Mouse (Mus musculus): Measurements from ENCODE around the gene Tram2.

Gene Tram2

GRCm38 (mm10) chr1:21023101-21023500, 55.9 kb downstream of the Tram2 start:
- in situ Hi-C loops (cut with MboI; ENCODE audit: low sequenced_read_pairs): no loop called here

GRCm38 (mm10) chr1:21014463-21014862, 64.6 kb downstream of the Tram2 start:
- in situ Hi-C loops (cut with MboI; ENCODE audit: low sequenced_read_pairs): no loop called here

DNA sequence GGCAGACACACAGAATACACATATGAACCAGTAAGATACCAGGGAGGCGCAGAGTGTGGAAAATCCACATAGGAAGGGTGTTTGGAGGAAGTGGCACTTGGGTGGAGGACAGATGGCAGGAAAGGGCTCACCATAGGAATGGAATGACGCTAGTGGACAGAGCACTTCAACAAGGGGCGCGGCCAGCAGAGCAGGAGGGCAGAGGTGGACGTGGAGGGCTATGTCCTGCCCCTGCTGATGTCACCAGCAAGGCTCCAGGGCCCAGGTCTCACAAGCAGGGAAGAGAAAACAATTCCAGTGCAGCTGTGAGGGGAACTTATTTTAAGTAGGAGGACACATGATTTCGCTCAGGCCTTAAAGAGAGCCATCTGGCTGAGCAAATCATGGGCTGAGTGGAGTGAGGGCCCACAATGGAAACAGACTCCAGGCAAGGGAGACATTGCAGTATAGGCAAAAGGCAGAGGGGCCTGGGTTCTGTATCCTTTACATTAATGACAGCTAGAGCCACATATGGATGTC, 68.7 kb downstream of the Tram2 start:
- in situ Hi-C loops (cut with MboI; ENCODE audit: low sequenced_read_pairs): no loop called here

GRCm38 (mm10) chr1:21008891-21009290, 70.1 kb downstream of the Tram2 start:
- in situ Hi-C loops (cut with MboI; ENCODE audit: low sequenced_read_pairs): no loop called here

- in situ Hi-C loops (cut with MboI; ENCODE audit: low sequenced_read_pairs): no loop called here
Observed at GRCm38 (mm10) chr1:21007941-21008701, 70.9 kb downstream of the Tram2 start.

GRCm38 (mm10) chr1:21006775-21007174, 72.3 kb downstream of the Tram2 start:
- in situ Hi-C loops (cut with MboI; ENCODE audit: low sequenced_read_pairs): no loop called here

GRCm38 (mm10) chr1:21004596-21004995, 74.4 kb downstream of the Tram2 start:
- in situ Hi-C loops (cut with MboI; ENCODE audit: low sequenced_read_pairs): no loop called here

DNA sequence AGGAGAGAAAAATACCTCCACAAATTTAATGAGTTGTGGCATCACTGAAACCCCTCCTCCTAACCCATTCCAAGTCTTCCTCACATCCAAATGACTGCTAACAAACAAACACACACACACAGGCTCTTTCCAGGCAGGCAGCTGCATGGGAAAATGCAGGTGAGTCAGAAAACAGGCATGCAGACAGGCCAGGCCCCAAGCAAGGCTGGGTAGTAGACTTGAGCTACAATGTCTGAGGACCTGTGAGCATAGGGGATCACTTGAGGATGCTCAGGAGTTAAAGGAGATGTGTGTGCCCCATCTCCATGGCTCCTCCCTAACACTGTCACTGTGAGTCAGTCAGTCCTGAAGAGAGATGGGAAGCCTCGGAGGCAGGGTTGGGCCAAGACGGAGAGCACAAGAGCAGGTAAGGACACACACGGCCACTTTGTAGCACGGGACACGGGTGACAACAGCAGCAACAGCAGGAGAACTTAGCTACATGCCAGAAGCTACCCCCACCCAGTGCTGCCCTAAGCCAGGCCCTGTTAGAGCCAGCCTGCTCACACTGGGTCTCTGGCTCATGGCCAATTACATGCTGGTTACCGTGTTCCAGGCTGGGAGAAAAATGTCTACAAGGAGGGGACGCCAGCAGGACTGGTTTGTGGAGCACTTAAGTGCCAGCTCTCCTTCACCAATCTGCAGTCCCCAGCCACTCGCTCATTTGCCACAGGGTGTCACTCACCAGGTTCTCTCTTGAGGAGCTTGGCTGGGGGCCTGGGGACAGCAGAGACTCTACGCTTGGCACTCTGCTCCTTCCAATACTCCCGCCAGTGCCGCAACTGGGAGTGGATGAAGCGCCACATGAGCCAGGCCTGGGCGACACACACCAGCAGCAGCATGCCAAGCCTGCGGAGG, 76.5 kb downstream of the Tram2 start:
- in situ Hi-C loops (cut with MboI; ENCODE audit: low sequenced_read_pairs): no loop called here

DNA sequence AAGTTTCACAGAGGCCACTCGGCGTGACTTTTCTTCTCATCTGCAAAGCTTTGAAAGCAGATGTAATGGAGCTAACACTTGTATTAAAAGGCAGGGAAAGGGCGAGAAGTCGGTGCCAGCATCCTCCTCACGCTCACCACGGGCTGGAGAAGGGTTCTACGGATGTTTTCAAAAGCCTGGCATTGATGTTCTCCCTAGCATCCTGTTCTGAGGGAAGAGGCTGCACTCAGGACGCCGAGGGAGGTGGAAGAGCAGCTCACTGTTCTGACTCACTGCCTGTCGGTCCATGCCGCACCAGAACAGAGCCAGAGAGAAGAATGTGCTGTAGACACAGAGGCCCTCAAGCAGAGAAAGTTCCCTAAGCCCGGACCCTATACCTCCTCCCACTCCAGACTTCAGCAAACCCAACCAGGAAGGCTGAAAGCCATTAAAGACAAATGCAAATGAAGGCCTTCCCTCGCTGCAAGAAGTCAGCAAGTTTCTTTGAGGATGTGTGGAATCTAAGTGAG, 81.1 kb downstream of the Tram2 start:
- in situ Hi-C loops (cut with MboI; ENCODE audit: low sequenced_read_pairs): no loop called here

DNA sequence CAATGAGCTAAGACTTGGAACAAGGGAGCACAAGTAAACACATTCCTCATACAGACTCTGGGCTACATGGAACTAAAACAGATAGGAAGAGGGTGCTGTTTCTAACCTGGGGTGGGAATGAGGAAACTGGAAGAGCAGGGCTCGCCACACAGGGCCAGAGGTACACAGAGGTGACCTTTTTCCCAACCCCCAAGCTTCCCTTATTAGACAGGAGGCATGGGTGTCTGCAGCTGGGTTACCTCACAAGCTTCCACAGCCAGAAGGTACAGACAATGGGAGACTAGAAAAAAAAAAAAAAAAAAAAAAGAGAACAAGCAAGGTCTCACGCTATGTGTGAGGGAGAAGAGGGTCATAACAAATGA, 81.7 kb downstream of the Tram2 start:
- in situ Hi-C loops (cut with MboI; ENCODE audit: low sequenced_read_pairs): no loop called here

DNA sequence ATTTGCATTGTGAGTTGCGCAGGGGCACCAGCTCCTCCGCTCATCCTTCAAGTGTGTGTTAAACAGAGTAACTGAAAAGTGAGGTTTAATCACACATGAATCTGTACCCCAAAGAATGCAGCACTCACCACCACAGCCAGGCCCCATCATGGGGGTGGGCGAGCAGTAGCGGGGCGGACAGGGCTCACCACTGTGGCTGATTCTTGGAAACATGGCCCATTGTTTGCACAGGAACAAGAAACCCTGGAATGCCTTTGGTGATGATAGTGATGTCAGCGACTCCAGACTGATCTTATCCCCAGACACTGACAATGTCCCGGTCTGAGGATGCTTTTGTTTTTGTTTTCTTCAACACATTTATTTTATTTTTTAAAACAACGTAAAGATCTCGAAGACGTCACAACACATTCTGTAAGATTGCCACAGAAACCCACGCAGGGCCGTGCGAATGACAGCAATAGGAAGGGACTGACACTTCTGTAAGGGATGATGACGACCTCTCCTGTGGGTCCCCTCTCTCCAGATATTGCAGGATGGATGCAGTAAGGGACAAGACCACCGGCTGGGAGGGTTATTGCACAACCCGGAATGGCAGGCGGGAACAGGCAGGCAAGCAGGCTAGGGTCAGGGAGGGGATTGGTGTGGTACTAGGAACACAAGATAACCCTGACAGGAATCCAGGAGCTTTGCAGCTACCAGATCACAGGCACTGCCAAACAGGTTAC, 82.3 kb downstream of the Tram2 start:
- in situ Hi-C loops (cut with MboI; ENCODE audit: low sequenced_read_pairs): no loop called here

DNA sequence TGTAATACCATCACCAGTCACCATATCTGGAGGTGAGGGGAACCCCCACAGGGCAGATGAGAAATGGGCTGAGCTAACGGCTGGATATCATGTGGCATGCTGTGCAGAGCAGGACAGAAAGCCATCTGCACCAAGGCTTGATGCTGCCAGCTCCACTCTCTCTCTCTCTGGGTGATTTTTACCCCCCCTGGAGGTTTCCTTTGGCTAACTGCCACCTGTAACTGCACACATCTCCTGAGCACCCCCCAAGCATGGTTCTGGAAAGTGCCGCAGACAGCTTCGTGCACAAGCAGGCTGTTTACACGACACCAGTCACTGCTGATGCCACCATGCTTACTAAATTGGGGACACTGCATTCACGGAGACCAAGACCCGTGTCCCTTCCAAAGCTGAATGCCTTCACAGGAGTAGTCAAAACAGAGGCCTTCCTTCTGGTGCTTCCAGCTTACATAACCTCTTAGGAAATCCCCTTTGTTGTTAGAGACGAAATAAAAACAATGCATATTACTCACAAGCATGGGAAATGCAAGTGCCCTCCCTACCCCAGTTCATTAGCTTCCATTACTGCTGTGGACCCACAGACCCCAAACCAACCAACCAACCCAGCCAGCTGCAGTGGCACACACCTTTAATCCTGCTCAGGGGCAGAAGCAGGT, 83.6 kb downstream of the Tram2 start:
- in situ Hi-C loops (cut with MboI; ENCODE audit: low sequenced_read_pairs): no loop called here

GRCm38 (mm10) chr1:20994338-20994737, 84.7 kb downstream of the Tram2 start:
- in situ Hi-C loops (cut with MboI; ENCODE audit: low sequenced_read_pairs): no loop called here

DNA sequence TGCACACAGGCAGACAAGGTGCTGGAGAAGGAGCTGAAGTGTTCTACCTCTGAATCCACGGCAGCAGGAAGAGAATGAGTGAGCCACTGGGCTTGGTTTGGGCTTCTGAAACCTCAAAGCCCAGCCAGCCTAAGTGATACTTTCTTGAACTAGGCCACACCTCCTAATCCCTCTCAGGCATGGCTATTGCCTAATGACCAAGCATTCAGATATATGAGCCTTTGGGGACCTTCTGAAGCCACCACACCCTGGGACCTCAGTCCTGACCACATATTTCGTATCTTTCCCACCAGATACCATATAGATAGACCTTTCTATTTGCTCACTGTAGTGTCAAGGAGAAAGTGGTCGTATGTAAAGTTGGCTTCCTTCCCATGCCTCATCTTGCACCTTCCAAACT, 85.3 kb downstream of the Tram2 start:
- in situ Hi-C loops (cut with MboI; ENCODE audit: low sequenced_read_pairs): no loop called here

DNA sequence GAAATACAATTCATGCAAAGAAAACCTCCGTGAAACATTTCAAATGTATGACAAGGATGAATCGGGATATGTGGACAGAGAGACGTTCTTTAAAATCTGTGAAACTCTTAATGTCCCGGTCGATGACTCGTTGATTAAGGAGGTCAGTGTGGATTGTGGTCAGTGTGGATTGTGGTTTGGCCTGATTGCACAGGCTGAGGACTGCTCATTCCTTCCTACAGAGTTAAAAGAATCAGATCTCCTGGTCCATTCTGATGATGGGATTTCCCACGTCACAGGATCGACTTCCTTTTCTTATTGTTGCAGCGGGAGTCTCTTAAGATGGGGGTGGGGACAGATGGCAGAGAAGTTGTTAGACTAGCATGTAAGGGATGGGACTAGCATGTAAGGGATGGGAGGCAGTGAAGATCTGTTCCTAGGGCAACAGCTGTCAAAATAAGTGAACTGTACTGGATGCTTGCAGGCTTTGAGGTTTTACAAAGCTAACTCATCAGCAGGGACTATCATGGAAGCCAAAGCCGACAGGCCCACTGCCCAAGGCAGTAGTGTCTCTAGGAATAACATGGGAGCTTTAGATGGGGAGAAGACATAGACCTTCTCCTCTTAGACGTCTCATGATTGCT, 89.5 kb downstream of the Tram2 start:
- in situ Hi-C loops (cut with MboI; ENCODE audit: low sequenced_read_pairs): no loop called here

- in situ Hi-C loops (cut with MboI; ENCODE audit: low sequenced_read_pairs): no loop called here
Observed at GRCm38 (mm10) chr1:20986378-20987056, 92.5 kb downstream of the Tram2 start.

DNA sequence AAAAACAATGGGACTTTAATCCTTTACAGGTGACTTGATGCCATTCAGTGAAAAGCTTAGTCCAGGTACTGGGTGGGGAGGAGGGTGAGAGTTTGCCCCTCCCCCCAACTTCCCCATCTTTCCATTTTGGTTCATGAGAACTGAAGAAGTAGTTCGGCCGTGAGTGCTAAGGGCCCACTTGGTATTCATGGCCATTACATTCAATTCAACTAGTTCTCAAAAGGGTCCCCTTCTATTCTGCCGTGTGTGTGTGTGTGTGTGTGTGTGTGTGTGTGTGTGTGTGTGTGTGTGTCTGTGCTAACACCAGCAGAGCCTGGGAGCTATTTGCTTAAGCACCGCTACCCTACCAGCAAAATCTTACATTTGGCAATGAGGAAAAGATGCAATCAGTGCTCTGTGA, 94.4 kb downstream of the Tram2 start:
- in situ Hi-C loops (cut with MboI; ENCODE audit: low sequenced_read_pairs): no loop called here

DNA sequence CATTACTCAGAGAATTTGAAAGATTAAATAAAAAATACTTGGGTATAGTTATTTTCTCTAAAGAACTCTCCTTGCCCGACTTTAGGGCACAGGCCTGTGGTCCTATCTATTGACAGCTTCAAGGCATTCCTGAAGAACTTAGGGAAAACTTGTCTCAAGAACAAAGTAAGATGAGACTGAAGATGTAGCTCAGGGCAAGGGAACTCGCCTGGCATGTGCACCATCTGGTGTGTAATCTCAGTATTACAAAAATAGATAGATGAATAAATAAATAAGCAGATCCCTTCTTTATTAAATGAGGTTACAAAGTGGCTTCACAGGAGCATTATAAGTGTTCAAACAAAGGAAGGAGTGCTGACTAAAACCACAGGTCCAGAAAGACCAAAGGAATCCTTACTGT, 94.9 kb downstream of the Tram2 start:
- in situ Hi-C loops (cut with MboI; ENCODE audit: low sequenced_read_pairs): no loop called here

DNA sequence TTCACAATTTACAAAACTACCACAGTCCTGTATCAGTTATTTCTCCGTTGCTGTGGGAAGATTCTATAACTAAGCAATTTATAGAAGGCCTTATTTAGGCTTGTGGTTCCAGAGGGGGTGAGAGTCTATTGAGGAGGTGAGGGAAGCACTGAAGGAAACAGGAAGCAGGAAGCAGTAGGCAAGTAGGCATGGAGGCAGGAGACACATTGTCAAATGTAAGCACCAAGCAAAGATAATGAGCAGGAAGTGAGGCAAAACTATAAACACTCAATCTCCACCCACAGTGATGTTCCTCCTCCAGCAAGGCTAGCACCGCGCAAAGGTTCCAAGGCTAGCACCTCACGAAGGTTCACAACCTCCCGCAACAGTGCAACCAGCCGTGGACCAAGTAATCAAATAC, 97.3 kb downstream of the Tram2 start:
- in situ Hi-C loops (cut with MboI; ENCODE audit: low sequenced_read_pairs): no loop called here

DNA sequence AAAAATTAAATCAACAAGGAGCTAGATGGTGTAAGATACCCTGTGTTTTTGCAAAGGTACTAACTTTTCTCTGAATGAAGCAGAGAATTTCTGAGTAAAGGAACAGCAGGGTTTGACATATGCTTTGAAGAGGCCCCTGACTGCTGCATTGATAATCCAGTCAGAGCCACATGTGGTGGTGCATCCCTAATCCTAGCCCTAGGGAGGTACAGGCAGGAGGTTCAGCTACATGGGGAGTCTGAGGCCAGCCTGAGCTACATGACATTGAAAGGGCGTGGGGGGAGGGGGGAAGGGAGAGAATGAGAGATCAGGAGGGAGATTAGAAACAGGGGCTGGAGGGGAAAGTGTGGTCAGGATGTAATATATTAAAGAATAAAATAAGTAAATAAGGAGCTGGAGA, 98.5 kb downstream of the Tram2 start:
- in situ Hi-C loops (cut with MboI; ENCODE audit: low sequenced_read_pairs): no loop called here
